Mouse (Mus musculus) hindbrain, embryonic 11.5 days (tissue): ENCODE measurements around the gene Xrcc5. TPM values are rescaled to one million over a fixed set of nuclear protein-coding genes. Genes with fewer than 3 reads are reported as not detected.

ENCODE experiments used
- ATAC-seq: fragments of 200-750 bp; cut with Nextera tagmentation; 2 replicates; pipeline ENCODE4 v1.8.0; 2017; ENCODE audit warnings: mild to moderate bottlenecking, moderate TSS enrichment, moderate library complexity; ENCODE audit not compliant: low FRiP score
- DNase-seq: peaks from one replicate; pipeline ENCODE4 v3.0.0-alpha.2; 2015; ENCODE audit warnings: low spot score
- H3K27ac ChIP-seq: fragments of 300-500 bp; sonication (generic); 2 replicates; pipeline ENCODE4 v1.5.1; 2014; ENCODE audit warnings: mild to moderate bottlenecking, low read depth, low read length
- H3K27me3 ChIP-seq: fragments of 300-500 bp; sonication (generic); 2 replicates; pipeline ENCODE4 v1.6.1; 2014; ENCODE audit warnings: mild to moderate bottlenecking, low read length, moderate library complexity, mixed read lengths; ENCODE audit not compliant: control insufficient read depth, insufficient read depth
- H3K36me3 ChIP-seq: fragments of 300-500 bp; sonication (generic); 2 replicates; pipeline ENCODE4 v1.6.1; 2014; ENCODE audit warnings: mild to moderate bottlenecking, low read length, moderate library complexity, mixed read lengths; ENCODE audit not compliant: control insufficient read depth, insufficient read depth
- H3K4me1 ChIP-seq: fragments of 300-500 bp; sonication (generic); replicated peaks from 2 replicates; pipeline ENCODE4 v1.6.1; 2014; ENCODE audit warnings: low read length, mixed read lengths; ENCODE audit not compliant: control insufficient read depth, insufficient read depth
- H3K4me2 ChIP-seq: fragments of 300-500 bp; sonication (generic); replicated peaks from 2 replicates; pipeline ENCODE4 v1.6.1; 2014; ENCODE audit warnings: mild to moderate bottlenecking, low read depth, low read length
- H3K4me3 ChIP-seq: fragments of 300-500 bp; sonication (generic); 2 replicates; pipeline ENCODE4 v1.5.1; 2014; ENCODE audit warnings: low read depth, low read length
- H3K9ac ChIP-seq: fragments of 300-500 bp; sonication (generic); 2 replicates; pipeline ENCODE4 v1.6.1; 2014; ENCODE audit warnings: low read depth, low read length
- H3K9me3 ChIP-seq: fragments of 300-500 bp; sonication (generic); 2 replicates; pipeline ENCODE4 v1.6.1; 2016; ENCODE audit warnings: low read length; ENCODE audit not compliant: control insufficient read depth
- WGBS: fragments of 180-500 bp; shearing (Covaris S2); extraction: QIAGEN DNeasy Blood & Tissue Kit; methylation state at CpG from one replicate; pipeline ENCODE4 v1.1.7; 2014; 5-methylcytosine and 5-hydroxymethylcytosine counted together
- polyA plus RNA-seq: library from polyadenylated mRNA; unstranded; fragments of >200 nt; fragmentation: Nextera tagmentation; extraction: Ambion mirVana; gene quantifications from 2 replicates; pipeline ENCODE4 v1.2.1, GENCODE M21; 2014

Gene Xrcc5
- polyA plus RNA-seq, 1 experiment from 2014 or later = 53.2 TPM

DNA sequence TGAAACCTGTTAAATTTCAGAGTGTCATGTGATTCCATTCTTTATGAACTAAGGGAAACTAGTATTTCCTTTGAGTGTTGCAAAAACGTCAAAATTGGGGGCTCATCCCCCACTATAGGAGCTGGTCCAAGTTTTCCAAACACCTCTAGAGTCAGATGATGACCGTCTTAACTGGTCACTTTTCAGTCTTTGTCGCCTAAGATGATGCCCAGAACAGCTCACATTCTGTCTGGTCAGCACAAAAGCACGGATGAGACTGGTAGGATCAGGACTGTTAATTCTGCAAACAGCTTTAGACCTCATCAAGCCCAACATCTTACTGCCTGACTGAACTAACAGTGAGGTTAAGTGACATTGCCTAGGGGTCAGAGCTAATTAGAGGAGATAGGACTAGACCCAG is 1.7 kb downstream of the Xrcc5 start:
- Histone ChIP-seq H3K4me3 (no peak overlapping the region), H3K4me1 (no peaks in the 10 kb centered on the region; the same call in 1 of the 2 replicates), H3K36me3 (no peaks in the 10 kb centered on the region), H3K4me2 (no peak overlapping the region), H3K27me3 (no peaks in the 10 kb centered on the region), H3K9me3 (no peaks in the 10 kb centered on the region), H3K9ac (no peak overlapping the region), H3K27ac (0 out of 2 replicates have a peak overlapping the region, but pooled peaks have one; percentile 24)
- 76% methylated on average over 4 of the region's 4 CpGs for WGBS
- DNase-seq = peak; percentile 12
- ATAC-seq = no peak

DNA sequence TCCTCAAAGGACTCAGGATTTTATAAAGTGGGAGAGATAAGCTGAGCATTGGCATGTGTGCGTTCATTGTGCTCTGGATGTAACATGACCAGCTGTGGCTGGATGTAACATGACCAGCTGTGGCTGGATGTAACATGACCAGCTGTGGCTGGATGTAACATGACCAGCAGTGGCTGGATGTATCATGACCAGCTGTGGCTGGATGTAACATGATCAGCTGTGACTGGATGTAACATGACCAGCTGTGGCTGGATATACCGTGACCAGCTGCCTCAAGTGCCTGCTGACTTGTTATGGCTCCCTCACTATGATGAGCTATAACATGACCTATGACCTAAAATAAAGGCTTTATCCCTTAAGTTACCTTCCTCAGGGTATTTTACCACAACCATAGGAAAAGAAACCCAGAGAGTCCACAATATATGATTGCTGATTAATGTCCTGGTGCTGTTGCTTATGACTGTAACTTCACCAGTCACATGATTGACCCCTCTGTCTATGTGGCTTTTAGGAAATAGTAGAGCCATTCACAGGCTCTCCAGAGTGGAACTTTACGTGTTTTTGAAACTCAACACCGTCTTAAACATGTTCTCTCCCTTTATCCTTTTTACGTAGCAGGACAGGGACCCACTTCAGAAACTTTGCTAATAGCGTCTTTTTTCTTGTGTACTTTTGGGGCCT is 2.7 kb downstream of the Xrcc5 start:
- H3K9me3 ChIP-seq = no peaks in the 10 kb centered on the region
- H3K27ac ChIP-seq = no peak overlapping the region
- no peaks in the 10 kb centered on the region for H3K36me3 ChIP-seq
- no peak overlapping the region for H3K4me3 ChIP-seq
- DNase-seq = peak; percentile 21
- no peaks in the 10 kb centered on the region; the same call in 1 of the 2 replicates for H3K4me1 ChIP-seq
- ATAC-seq = no peak
- WGBS = 70% methylated on average over 6 of the region's 6 CpGs
- H3K9ac ChIP-seq = no peak overlapping the region
- no peaks in the 10 kb centered on the region for H3K27me3 ChIP-seq
- no peak overlapping the region for H3K4me2 ChIP-seq

DNA sequence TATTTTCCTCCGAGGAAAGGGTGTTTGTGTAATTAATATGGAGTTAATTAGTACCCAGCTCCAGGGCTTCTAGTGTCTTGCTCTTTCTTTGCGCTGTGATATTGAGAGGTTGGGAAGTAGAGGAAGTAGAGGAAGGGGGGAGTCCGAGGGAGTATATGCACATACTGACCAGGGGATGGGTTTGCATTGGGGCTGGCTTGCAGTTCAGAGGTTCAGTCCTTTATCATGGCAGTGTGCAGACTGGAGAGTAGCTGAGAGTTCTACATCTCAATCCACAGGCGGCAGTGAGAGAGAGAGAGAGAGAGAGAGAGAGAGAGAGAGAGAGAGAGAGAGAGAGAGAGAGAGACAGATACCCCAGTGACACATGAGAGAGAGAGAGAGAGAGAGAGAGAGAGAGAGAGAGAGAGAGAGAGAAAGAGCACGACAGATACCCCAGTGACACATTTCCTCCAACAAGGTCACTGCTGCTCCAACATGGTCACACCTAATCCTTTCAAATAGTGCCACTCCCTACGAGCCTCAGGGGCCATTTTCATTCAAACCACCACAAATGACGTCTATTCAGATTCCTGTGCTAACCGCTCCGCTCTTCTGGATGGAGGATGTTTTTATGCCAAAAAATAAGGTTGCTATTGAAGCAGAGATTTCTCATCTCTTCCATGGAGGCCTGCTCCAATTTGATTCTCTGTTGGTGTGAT is 5.6 kb downstream of the Xrcc5 start:
- Histone ChIP-seq H3K27me3 (no peaks in the 10 kb centered on the region), H3K4me3 (no peak overlapping the region), H3K27ac (no peak overlapping the region), H3K9ac (no peak overlapping the region), H3K9me3 (no peaks in the 10 kb centered on the region), H3K4me1 (no peaks in the 10 kb centered on the region; the same call in 1 of the 2 replicates), H3K4me2 (no peak overlapping the region), H3K36me3 (no peaks in the 10 kb centered on the region)
- WGBS = 84% methylated on average over 9 of the region's 9 CpGs
- no peak for DNase-seq
- ATAC-seq = no peak

DNA sequence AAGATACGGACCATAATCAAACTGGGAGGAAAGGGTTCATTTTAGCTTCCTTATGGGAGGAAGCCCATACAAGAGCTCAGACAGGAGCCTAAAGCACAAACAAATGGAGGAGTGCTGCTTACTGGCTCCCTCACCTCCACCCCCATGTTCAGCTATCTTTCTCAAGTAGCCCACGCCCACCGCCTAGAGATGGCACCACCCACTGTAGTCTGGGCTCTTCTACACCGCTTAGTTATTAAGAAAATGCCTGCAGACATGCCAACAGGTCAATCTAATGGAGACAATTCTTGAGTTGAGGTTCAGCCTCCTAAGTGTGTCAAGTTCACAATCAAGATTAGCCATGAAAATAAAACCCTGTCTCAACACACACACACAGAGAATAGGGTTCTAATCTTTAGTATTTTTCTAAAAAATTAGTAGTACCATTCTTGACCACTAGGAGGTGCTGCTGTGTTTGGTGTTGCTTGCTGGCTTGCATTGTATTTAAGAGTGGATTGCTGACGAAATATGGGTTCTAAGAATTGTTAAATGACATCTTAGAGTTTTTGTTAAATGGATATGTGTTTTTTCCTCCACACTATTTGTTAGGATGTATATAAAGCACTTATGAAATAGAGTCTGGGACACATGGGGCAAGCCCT is 6.3 kb downstream of the Xrcc5 start:
- DNase-seq = peak; percentile 62
- no peaks in the 10 kb centered on the region for H3K4me1 ChIP-seq
- H3K4me2 ChIP-seq = no peak overlapping the region
- no peaks in the 10 kb centered on the region for H3K9me3 ChIP-seq
- H3K4me3 ChIP-seq = no peak overlapping the region
- no peaks in the 10 kb centered on the region for H3K36me3 ChIP-seq
- 80% methylated on average over 5 of the region's 5 CpGs for WGBS
- no peak overlapping the region for H3K9ac ChIP-seq
- no peaks in the 10 kb centered on the region for H3K27me3 ChIP-seq
- ATAC-seq = no peak
- H3K27ac ChIP-seq = no peak overlapping the region

DNA sequence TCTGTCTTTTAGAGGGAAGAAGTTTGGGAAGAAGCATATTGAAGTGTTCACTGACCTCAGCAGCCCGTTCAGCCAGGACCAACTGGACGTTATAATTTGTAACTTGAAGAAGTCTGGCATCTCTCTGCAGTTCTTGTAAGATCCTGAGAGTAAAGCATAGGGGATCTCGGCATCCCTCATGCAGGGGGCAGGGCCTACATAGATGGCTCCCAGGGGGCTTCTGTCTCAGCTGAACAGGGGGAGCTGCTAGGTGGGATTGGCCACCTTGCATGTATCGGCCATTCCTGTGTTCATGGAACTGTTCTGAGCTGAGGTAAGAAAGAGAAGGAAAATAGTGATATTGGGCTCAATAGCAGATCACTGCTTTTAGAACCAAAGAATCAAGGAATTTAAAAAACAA is 8.2 kb downstream of the Xrcc5 start:
- Histone ChIP-seq H3K9ac (no peak overlapping the region), H3K4me2 (no peak overlapping the region), H3K36me3 (no peaks in the 10 kb centered on the region), H3K27me3 (no peaks in the 10 kb centered on the region), H3K4me1 (no peaks in the 10 kb centered on the region), H3K27ac (no peak overlapping the region), H3K4me3 (no peak overlapping the region), H3K9me3 (no peaks in the 10 kb centered on the region)
- 87% methylated on average over 4 of the region's 4 CpGs for WGBS
- DNase-seq (no peak), ATAC-seq (no peak)

DNA sequence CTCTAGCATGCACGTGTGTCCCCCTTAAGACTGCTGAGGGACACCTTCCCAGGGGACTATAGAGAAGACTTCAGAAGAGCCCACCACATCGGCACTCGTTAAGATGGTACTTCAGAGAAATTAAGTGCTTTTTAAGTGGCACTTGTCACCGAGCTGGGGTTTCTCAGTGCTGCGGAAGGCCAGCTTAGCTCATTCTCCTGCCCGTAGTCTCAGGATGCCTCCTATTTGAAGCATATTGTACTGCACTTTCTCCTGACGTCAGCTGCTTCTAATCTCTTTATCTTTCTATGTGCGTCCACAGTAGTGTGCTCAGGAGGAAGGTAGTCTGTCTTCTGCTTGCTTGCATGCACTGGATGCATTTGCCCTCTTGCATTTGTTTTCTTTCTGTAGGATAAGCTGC is 9.2 kb downstream of the Xrcc5 start:
- H3K36me3 ChIP-seq = no peaks in the 10 kb centered on the region
- H3K27ac ChIP-seq = no peak overlapping the region
- H3K27me3 ChIP-seq = no peaks in the 10 kb centered on the region
- no peak for DNase-seq
- no peak overlapping the region for H3K9ac ChIP-seq
- no peaks in the 10 kb centered on the region for H3K9me3 ChIP-seq
- no peaks in the 10 kb centered on the region for H3K4me1 ChIP-seq
- H3K4me3 ChIP-seq = no peak overlapping the region
- H3K4me2 ChIP-seq = no peak overlapping the region
- ATAC-seq = no peak
- WGBS = 79% methylated on average over 8 of the region's 8 CpGs

DNA sequence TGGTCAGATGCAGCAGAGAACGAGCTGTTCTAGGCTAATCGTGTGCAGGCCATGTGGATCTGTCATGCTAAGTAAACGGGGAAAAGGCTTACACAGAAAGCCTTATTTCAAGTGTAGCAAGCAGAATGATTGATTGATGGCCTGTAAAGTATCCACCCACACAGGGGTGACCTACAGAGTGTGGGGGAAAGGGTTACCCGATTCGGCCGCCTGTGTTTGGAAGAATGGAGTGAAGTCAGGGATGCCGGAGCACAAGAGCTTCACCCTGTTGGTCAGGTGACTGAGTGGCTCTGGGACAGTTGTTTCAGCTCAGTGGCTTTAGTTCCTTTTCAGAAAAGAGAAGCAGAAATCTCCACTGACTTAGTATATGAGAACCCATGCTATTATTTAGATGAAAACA is 9.7 kb downstream of the Xrcc5 start:
- Histone ChIP-seq H3K4me3 (no peak overlapping the region), H3K36me3 (no peaks in the 10 kb centered on the region), H3K27ac (no peak overlapping the region), H3K4me1 (no peaks in the 10 kb centered on the region), H3K9me3 (no peaks in the 10 kb centered on the region), H3K9ac (no peak overlapping the region), H3K4me2 (no peak overlapping the region), H3K27me3 (no peaks in the 10 kb centered on the region)
- WGBS = 76% methylated on average over 7 of the region's 7 CpGs
- DNase-seq (no peak), ATAC-seq (no peak)

DNA sequence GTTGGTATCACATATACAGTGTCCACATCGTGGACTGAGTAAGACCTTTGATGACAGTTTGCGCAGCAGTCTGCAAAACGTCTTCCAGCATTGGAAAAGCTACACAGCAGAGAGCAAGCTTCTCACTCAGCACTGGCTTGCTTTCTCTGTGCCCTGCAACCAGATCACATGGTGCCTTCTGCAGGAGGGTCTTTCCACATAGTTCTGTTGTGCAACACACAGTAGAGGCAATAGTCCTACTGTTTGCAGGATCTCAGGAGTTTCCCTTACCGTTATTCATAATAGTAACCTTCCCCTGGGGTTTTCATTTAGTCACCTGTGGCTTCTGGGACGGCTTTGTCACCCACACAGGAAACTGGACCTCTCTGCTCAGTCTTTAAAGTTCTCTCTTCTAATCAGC is 13.5 kb downstream of the Xrcc5 start:
- Histone ChIP-seq H3K4me1 (no peaks in the 10 kb centered on the region), H3K4me2 (no peak overlapping the region), H3K36me3 (no peaks in the 10 kb centered on the region), H3K9ac (no peak overlapping the region), H3K9me3 (no peaks in the 10 kb centered on the region), H3K4me3 (no peak overlapping the region), H3K27me3 (no peaks in the 10 kb centered on the region), H3K27ac (no peak overlapping the region)
- DNase-seq (no peak), ATAC-seq (no peak)
- 94% methylated on average over 5 of the region's 5 CpGs for WGBS
